Mouse (Mus musculus): Measurements from ENCODE around the gene Akr1c12. TPM values are rescaled to one million over a fixed set of nuclear protein-coding genes. Genes with fewer than 3 reads are reported as not detected.
"Not testable (repeated sequence)": the region's sequence is repeated elsewhere in the genome, so short reads cannot be mapped to it uniquely, and the experiment has no call there.

The Akr1c12 gene
- not detected for total RNA-seq (2021)

DNA sequence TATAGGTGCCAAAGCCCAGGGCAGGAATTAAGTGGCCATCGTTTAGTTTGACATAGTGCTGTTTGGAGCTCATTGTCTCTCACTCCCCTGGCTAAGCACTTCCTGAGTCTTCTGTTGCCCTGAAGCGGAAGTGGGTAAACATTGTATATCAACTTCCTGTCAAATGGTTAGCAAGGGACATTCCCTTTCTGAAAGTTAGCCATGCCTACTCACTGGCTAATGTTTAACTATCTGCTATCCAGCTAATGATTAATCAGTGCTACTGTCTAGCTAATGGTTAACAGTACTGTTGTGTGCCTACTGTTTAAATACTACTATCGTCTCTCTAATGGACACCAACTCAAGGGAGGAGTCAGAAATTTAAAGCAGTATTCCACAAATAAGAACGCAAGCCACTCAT lies at the start of gene Akr1c12:
Akr1c12 (minus strand) TSS at position 150 of the 400 bp plus-strand sequence.
- intact Hi-C loops (cut with DNase I), result no loop called here
- DNase-seq (ENCODE audit: low spot score), result no peak

DNA sequence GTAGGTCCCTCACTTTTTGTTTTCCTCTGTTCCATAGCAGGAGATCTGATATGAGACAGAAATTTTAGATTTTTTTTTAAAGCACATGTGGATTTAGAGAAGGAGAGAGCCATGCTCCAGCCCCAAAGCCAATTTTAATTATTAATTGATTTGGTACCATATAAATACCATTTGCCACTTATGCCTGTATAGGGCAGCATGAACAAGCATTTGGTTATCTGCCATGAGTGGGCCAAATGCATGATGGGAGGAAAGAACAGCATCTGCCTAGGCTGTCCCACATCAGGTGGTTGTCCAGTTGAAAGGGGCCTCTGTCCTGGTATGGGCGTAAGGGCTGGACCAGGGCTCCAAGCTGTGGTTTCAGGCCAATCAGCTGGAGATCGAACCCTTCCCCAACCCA lies 39.5 kb upstream of the Akr1c12 start:
- intact Hi-C loops (cut with DNase I), result no loop called here
- no peak for DNase-seq (ENCODE audit: low spot score)

GRCm38 (mm10) chr13:4313907-4314306 lies 34.7 kb upstream of the Akr1c12 start:
- intact Hi-C loops (cut with DNase I), result no loop called here
- DNase-seq (ENCODE audit: low spot score), result no peak

GRCm38 (mm10) chr13:4304861-4305565 lies 25.8 kb upstream of the Akr1c12 start:
- intact Hi-C loops (cut with DNase I), result no loop called here
- no peak for DNase-seq (ENCODE audit: low spot score)

GRCm38 (mm10) chr13:4296991-4297390 lies 17.8 kb upstream of the Akr1c12 start:
- DNase-seq (ENCODE audit: low spot score), result no peak
- intact Hi-C loops (cut with DNase I), result no loop called here

- no peak for DNase-seq (ENCODE audit: low spot score)
- intact Hi-C loops (cut with DNase I), result loop anchor here (1.0 to 10.0 kb wide), 5 partner anchors 93 to 617 kb away; no protein-coding TSS in a partner anchor
Measured at GRCm38 (mm10) chr13:4281471-4282412, 2.5 kb upstream of the Akr1c12 start.

- intact Hi-C loops (cut with DNase I), result no loop called here
Measured at GRCm38 (mm10) chr13:4277526-4277925, 1.7 kb downstream of the Akr1c12 start.

GRCm38 (mm10) chr13:4270860-4271259 lies 8.4 kb downstream of the Akr1c12 start:
- no peak for DNase-seq (ENCODE audit: low spot score)
- intact Hi-C loops (cut with DNase I), result no loop called here

More at GRCm38 (mm10) chr13:4277526-4277925, 1.7 kb downstream of the Akr1c12 start:
- DNase-seq (ENCODE audit: low spot score), result no peak

GRCm38 (mm10) chr13:4265455-4265854 lies 13.8 kb downstream of the Akr1c12 start:
- intact Hi-C loops (cut with DNase I); DNase-seq (ENCODE audit: low spot score): not testable (repeated sequence)

DNA sequence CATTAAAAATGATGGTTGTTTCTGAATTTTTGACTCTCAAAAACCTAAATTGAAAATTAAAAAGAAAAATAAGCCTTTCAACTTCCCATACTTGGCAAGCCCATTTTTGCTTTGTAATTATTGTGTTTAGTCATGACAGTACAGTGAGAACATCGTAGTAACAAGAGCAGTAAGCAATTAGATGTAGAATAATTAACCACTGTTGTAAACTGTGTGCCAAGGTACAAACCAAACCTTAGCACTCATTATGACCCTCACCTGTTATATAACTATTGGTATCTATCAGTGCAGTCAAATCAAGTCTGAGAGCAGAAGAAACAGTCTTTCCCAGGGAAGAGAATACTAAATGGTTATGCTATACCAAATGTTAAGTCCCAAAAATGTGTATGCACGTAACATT lies 14.2 kb downstream of the Akr1c12 start:
- intact Hi-C loops (cut with DNase I), result no loop called here
- no peak for DNase-seq (ENCODE audit: low spot score)

- intact Hi-C loops (cut with DNase I), result no loop called here
Measured at GRCm38 (mm10) chr13:4264612-4265011, 14.6 kb downstream of the Akr1c12 start.

GRCm38 (mm10) chr13:4257349-4257748 lies 21.9 kb downstream of the Akr1c12 start:
- intact Hi-C loops (cut with DNase I), result no loop called here
- no peak for DNase-seq (ENCODE audit: low spot score)

More at GRCm38 (mm10) chr13:4264612-4265011, 14.6 kb downstream of the Akr1c12 start:
- DNase-seq (ENCODE audit: low spot score), result no peak

DNA sequence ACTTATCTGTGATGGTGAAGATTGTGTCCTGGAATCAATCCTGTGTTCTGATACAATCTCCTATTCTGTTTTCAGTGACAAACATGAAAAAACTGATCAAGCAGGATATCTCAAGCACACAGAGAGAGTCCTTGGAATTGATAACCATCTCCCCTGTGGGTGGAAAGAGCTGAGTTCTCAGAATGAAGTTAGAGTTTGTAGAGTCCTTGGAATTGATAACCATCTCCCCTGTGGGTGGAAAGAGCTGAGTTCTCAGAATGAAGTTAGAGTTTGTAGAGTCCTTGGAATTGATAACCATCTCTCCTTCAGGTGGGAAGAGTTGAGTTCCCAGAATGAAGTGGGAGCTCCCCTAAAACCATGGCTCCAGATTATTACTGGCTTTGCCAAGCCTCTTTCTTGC lies 22.3 kb downstream of the Akr1c12 start:
- intact Hi-C loops (cut with DNase I); DNase-seq (ENCODE audit: low spot score): not testable (repeated sequence)

DNA sequence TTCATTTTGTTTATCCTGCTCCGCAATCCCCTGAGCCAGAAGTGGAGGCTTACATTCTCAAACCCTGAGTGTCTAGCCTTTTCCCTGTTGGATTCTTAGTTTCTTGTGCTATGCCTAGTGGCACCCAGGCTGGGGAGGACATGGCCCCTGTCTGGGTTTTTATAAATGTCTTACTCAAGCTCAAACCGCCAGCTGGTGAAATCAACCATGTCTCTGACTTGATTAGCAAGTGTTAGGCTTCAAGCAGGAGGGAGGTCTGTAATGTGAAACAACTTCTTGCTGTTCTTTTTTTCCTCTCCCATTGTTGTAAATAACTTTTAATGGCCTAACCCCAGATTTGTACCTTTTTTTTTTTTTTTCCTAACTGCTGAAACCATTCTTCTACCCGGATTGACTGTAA lies 29.9 kb downstream of the Akr1c12 start:
- DNase-seq (ENCODE audit: low spot score), result no peak
- intact Hi-C loops (cut with DNase I), result no loop called here

DNA sequence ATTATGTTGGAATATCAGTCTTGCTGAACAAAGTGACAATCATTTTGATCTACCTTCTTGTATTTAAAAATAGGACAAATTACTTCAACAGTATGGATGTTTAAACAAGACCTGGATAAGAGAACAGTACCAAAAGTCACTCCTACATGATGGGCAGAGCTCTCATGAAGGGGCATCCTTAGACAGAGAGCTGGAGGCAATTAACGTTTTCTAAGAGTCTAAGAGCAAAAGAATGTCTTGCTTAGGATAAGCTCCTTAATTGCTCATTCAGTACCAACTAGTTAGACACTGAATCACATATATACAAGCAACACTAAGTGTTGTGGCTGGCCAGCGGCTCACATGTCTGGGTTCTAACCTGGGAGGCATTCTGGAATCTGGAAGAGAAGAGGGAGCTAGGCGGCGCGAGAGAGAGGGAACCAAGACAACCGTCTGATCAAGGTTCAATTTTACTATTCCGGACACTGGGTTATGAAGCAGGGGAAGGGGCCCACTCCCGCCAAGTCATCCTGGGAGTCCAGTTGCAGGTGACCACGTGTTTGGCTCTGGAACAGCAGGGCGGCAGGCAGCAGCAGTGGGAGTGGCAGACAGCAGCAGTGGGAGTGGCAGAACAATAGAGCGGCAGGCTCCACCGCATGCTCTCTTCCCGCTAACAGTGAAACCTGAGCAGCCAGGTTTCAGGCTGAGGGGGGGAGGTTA lies 34.2 kb downstream of the Akr1c12 start:
- DNase-seq (ENCODE audit: low spot score), result no peak
- intact Hi-C loops (cut with DNase I), result no loop called here

DNA sequence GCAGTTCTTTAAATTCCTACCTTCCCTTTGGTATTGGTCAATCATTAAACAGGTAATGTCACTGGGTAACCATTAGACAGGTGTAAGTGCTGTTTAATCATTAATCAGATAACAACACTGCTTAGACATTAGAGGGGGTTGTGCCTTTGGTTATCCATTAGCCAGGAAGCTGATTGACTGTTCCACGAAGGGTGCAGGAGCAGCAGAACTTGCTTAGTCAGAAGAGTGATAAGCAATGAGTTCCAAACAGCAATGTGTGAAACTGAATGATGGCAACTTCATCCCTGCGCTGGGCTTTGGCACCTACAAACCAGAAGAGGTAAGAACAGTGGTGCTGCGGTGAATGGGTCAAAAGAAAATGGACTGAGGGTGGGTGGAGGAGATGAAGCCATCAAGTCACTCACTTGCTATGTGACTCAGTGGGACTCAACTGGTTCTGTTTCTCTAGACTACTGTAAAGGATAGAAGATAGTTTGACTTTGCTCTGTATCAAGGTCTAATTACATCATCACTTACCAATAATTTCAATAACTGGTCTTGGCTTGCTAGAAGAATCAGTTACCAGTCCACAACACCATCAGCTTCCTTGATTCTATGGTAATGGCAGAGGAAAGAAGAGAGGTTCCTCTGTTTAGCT lies 45.6 kb downstream of the Akr1c12 start:
- no peak for DNase-seq (ENCODE audit: low spot score)
- intact Hi-C loops (cut with DNase I), result no loop called here

- no peak for DNase-seq (ENCODE audit: low spot score)
- intact Hi-C loops (cut with DNase I), result no loop called here
Measured at GRCm38 (mm10) chr13:4233135-4233534, 46.1 kb downstream of the Akr1c12 start.

GRCm38 (mm10) chr13:4230841-4231623 lies 48.2 kb downstream of the Akr1c12 start:
- intact Hi-C loops (cut with DNase I), result no loop called here

GRCm38 (mm10) chr13:4228441-4228840 lies 50.8 kb downstream of the Akr1c12 start, which contains the start of gene Akr1c19:
Gene Akr1c19, plus strand, starts transcription at chr13:4228700.
- intact Hi-C loops (cut with DNase I), result no loop called here
- DNase-seq (ENCODE audit: low spot score), result peak; percentile 4

More at GRCm38 (mm10) chr13:4230841-4231623, 48.2 kb downstream of the Akr1c12 start:
- no peak for DNase-seq (ENCODE audit: low spot score)
